ENCODE assay signal across 38 mouse cellular contexts in the genomic region with DNA sequence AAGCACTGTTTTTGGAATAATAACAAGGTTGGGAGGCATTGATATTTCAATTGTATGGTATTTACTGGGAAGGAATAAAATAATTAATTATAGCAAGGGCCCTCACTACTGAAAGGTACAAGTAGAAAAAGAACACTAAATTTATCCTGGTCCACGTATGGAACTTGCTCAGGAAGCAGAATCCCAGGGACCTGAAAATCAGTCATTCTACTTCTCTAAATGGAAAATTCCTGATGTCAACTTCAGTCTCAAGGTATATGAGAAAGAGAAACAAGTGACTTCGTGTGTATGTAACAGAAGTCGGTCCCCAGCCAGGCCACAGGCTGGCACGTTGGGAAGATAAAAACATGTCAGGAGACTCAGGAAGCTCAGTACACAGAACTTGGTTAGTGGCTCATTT. TPM values are rescaled to one million over a fixed set of nuclear protein-coding genes. Genes with fewer than 3 reads are reported as not detected.
"Had no signal": no experiment of that assay in that cellular context is flagged by ENCODE, and none has a peak within 500 bp of the region (broad histone marks: within the 10 kb centered on the region; RNA-seq: fewer than 3 reads in every experiment).

Gene Vmn1r219 (plus strand): TSS at position 301 of the 400 bp plus-strand sequence.

- H3K27ac ChIP-seq: limb, embryonic 10.5 days; limb, embryonic 12.5 days; limb, embryonic 13.5 days; limb, embryonic 15.5 days; liver, embryonic 12.5 days; liver, embryonic 13.5 days; liver, embryonic 14.5 days; liver, embryonic 15.5 days; lung, embryonic 15.5 days; macrophage; midbrain, embryonic 10.5 days; midbrain, embryonic 12.5 days; midbrain, embryonic 13.5 days; midbrain, embryonic 15.5 days; neural tube, embryonic 12.5 days had no signal

- DNase-seq: left cerebral cortex, postnatal 4 days; liver; liver, embryonic 13.5 days; liver, postnatal 0 days; lung, adult 18-20 months; lung, adult 2 months; lung, embryonic 14.5 days; lung, postnatal 10 days; lung, postnatal 14 days; lung, postnatal 36 days; lung, postnatal 4 days; midbrain, embryonic 14.5 days had no signal

- H3K27me3 ChIP-seq: limb, embryonic 12.5 days; limb, embryonic 13.5 days; limb, embryonic 15.5 days; liver, embryonic 12.5 days; liver, embryonic 13.5 days; liver, embryonic 15.5 days; lung, embryonic 15.5 days; megakaryocyte, embryonic 14.5 days; midbrain, embryonic 12.5 days; midbrain, embryonic 13.5 days; midbrain, embryonic 15.5 days; neural tube, embryonic 12.5 days had no signal

- H3K4me2 ChIP-seq: limb, embryonic 12.5 days; limb, embryonic 13.5 days; limb, embryonic 15.5 days; liver, embryonic 11.5 days; liver, embryonic 12.5 days; liver, embryonic 13.5 days; liver, embryonic 15.5 days; lung, embryonic 14.5 days; lung, embryonic 15.5 days; midbrain, embryonic 11.5 days; midbrain, embryonic 12.5 days; midbrain, embryonic 13.5 days; midbrain, embryonic 15.5 days; neural tube, embryonic 12.5 days had no signal

- H3K4me1 ChIP-seq: limb, embryonic 10.5 days; limb, embryonic 12.5 days; limb, embryonic 13.5 days; limb, embryonic 15.5 days; liver, embryonic 12.5 days; liver, embryonic 13.5 days; liver, embryonic 15.5 days; lung, embryonic 15.5 days; megakaryocyte, embryonic 14.5 days; midbrain, embryonic 12.5 days; midbrain, embryonic 13.5 days; midbrain, embryonic 15.5 days; neural tube, embryonic 12.5 days had no signal

- H3K36me3 ChIP-seq: limb, embryonic 10.5 days; limb, embryonic 12.5 days; limb, embryonic 13.5 days; limb, embryonic 15.5 days; liver, embryonic 12.5 days; liver, embryonic 13.5 days; liver, embryonic 15.5 days; lung, embryonic 15.5 days; midbrain, embryonic 10.5 days; midbrain, embryonic 12.5 days; midbrain, embryonic 13.5 days; midbrain, embryonic 15.5 days; neural tube, embryonic 12.5 days had no signal

- H3K9me3 ChIP-seq: limb, embryonic 10.5 days; limb, embryonic 12.5 days; limb, embryonic 13.5 days; limb, embryonic 15.5 days; liver, embryonic 12.5 days; liver, embryonic 13.5 days; liver, embryonic 15.5 days; lung, embryonic 15.5 days; megakaryocyte, embryonic 14.5 days; midbrain, embryonic 10.5 days; midbrain, embryonic 12.5 days; midbrain, embryonic 13.5 days; midbrain, embryonic 15.5 days; neural tube, embryonic 12.5 days had no signal

- H3K4me3 ChIP-seq: limb, embryonic 10.5 days; limb, embryonic 12.5 days; limb, embryonic 13.5 days; limb, embryonic 15.5 days; liver, embryonic 12.5 days; liver, embryonic 13.5 days; liver, embryonic 15.5 days; lung, embryonic 15.5 days; megakaryocyte, embryonic 14.5 days; midbrain, embryonic 10.5 days; midbrain, embryonic 12.5 days; midbrain, embryonic 13.5 days; midbrain, embryonic 15.5 days; myocyte; neural tube, embryonic 12.5 days had no signal

- ATAC-seq: liver, embryonic 12.5 days; liver, postnatal 0 days; lung, postnatal 0 days; midbrain, embryonic 13.5 days; midbrain, embryonic 15.5 days; midbrain, embryonic 16.5 days had no signal

- H3K9ac ChIP-seq: limb, embryonic 12.5 days; limb, embryonic 13.5 days; limb, embryonic 15.5 days; liver, embryonic 12.5 days; liver, embryonic 13.5 days; liver, embryonic 14.5 days; liver, embryonic 15.5 days; liver, postnatal 0 days; lung, embryonic 14.5 days; lung, embryonic 15.5 days; midbrain, embryonic 12.5 days; midbrain, embryonic 13.5 days; midbrain, embryonic 15.5 days; neural tube, embryonic 12.5 days had no signal

RNA-seq across cellular contexts. Expression of gene Vmn1r219, which starts in this region (rescaled TPM):
- polyA plus RNA-seq: limb, embryonic 12.5 days; limb, embryonic 13.5 days; limb, embryonic 14.5 days; limb, embryonic 15.5 days; liver, adult 2 months; liver, embryonic 11.5 days; liver, embryonic 12.5 days; liver, embryonic 13.5 days; liver, embryonic 14.5 days; liver, embryonic 15.5 days; liver, embryonic 16.5 days; liver, postnatal 0 days; lung, adult 2 months; lung, embryonic 16.5 days; lung, postnatal 0 days; macrophage; midbrain, embryonic 10.5 days; midbrain, embryonic 11.5 days; midbrain, embryonic 12.5 days; midbrain, embryonic 13.5 days; midbrain, embryonic 14.5 days; midbrain, embryonic 15.5 days; midbrain, embryonic 16.5 days; midbrain, postnatal 0 days; myocyte; neural tube, embryonic 11.5 days; neural tube, embryonic 12.5 days had no signal
